Mouse (Mus musculus): ENCODE results near the gene Vps45.

DNA sequence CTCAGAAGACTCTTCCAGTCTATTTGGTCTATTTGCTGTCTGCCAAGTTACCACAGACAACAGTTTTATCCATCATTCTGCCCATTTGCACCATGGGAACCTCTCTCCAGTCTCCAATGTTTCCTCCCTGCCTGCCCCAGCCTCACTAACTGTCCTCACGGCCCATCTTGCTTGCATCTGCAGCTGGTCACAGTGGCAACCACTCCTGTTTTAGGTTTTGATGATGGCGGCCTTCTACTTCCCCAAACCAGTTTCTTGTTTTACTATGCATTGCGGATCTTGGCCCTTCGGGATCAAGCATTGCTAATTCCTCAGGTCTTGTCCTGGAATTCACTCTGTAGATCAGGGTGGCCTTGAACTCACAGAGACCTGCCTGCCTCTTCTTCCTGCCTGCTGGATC, 76.1 kb downstream of the Vps45 start:
- no peak for TF ChIP-seq CTCF (conservative IDR thresholded peaks at IDR 0.05; ENCODE audit: low read length)
- no peak for TF ChIP-seq NANOG (IDR thresholded peaks at IDR 0.05; ENCODE audit: borderline replicate concordance, low read length)

Data from E14TG2a.4 (cell line).